Mouse (Mus musculus) bone marrow macrophage, adult 2 months (primary cell): ENCODE results near the gene Smtn.

ENCODE experiments used
- CTCF ChIP-seq: IDR thresholded peaks from 2 replicates; pipeline ENCODE4 v1.5.1; 2012; ENCODE audit warnings: low read depth, mild to moderate bottlenecking, low read length, moderate library complexity
- POLR2A ChIP-seq: IDR thresholded peaks from 2 replicates; pipeline ENCODE4 v1.6.1; 2012; ENCODE audit warnings: mild to moderate bottlenecking, low read depth, low read length, borderline replicate concordance

DNA sequence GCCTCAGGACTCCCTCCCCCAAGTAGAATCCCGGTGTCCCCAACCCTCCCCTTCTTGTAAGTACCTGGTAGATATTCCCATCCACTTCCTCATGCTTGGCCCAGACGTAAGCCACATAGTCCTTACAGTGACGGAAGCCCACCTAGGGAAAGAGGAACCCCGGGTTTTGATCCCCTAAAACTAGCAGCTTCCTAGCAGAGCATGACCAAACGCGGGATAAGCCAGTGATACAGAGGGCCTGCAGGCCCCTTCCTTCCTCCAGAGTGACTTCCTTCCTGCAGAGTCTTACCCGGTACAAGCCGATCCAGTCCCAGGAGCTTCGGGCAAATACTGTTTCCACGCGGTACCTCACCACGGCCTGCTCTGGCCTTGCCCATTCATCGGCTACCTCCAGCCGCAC lies 44.9 kb downstream of the Smtn start:
- TF ChIP-seq CTCF (no peak), POLR2A (no peak)
